Mouse (Mus musculus) lung, postnatal 10 days (tissue): ENCODE measurements at regions not wholly inside any gene's neighbourhood (a gene's known extent, or its start where the extent isn't known, plus 50 kb on each side); places are given as distances from the start of the nearest gene placed in this dataset.

ENCODE experiments used
- DNase-seq: peaks from one replicate; pipeline ENCODE4 v3.0.0; 2021

GRCm38 (mm10) chr12:18606126-18606525 lies 91.8 kb downstream of the 5730507C01Rik start:
- peak; percentile 16 for DNase-seq

- peak; percentile 81 for DNase-seq
Observed at GRCm38 (mm10) chr12:18609835-18610234, 95.5 kb downstream of the 5730507C01Rik start.

- DNase-seq = peak; percentile 1
Observed at GRCm38 (mm10) chr12:18610581-18610980, 96.3 kb downstream of the 5730507C01Rik start.
